Mouse (Mus musculus): ENCODE measurements around the gene Pex5.
"Not testable (repeated sequence)": the region's sequence is repeated elsewhere in the genome, so short reads cannot be mapped to it uniquely, and the experiment has no call there.

Pex5 gene

DNA sequence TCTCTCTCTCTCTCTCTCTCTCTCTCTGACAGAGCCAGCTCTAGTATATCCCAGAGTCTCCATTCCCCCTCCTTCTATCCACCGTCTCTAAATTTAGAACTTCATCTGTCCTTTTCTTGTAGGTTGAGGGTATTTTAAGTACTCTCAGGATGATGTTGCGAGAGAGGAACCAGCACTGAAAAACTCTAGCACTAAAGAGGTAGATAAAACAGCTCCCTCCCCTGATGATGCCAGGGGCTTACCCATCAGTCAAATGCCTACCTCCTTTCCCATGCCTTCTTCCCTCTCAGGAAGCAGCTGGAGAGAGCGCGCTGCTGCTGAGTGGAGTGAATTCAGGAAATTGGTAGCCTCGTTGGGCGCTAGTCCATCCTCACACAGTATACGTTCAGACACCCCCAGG is 12.4 kb upstream of the Pex5 start:
- DNase-seq (ENCODE audit: low spot score) = no peak

DNA sequence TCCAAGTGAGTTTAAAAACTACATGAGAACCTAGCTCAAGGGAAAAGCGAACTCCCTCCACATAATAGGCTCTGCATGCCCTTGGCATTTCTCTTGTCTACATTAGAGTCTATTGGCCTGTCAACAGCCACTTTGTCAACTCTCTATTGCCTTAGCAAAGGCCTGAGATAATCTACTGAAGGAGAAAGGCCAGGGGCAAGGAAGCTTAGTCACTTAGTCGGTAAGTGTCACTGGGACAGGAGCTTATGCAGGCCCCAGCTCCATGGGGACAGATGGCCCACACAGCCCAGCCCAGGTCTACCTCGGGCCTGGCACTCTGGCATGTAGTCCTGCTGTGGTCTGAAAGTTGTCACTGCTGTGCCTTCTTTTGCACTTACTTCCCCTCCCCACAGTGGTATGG is 11.7 kb upstream of the Pex5 start:
- no peak for DNase-seq (ENCODE audit: low spot score)

DNA sequence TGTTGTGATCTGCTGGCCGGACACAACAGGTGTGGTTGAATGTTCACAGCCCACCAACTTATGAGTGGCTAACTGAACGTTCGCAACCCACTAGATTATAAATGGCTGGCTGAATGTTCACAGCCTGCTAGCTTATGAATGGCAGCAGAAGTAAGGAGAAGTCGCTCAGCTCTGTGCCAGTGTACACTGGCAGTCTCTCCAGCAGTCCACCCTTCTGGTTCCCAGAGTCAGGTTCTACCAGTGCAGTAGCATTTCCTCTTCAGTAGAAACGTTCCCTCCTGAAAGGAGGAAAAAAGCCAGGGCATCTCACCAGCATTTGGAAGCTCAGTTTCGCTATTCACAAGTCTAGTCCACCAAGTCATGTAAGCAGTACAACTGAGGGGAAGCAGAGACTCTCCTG is 10.7 kb upstream of the Pex5 start:
- DNase-seq (ENCODE audit: low spot score) = no peak

DNA sequence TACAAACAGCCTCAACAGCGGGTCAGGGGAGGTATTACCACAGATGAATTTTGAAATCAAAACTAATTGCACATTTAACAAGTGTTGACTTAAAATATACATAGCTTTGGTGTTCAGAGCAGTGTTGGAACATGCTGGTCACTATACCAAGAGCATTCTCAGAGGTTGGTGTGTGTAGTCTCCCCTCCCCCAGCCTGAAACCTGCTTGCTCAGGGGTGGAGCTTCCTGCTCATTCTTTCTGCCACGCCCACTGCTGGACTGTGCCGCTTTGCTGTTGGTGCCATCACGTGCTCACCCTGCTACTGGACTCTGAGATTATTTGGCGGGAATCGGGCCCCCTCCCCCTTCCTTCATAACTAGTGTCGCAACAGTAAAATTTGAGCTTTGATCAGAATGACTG is 10.2 kb upstream of the Pex5 start:
- not testable (repeated sequence) for DNase-seq (ENCODE audit: low spot score)

DNA sequence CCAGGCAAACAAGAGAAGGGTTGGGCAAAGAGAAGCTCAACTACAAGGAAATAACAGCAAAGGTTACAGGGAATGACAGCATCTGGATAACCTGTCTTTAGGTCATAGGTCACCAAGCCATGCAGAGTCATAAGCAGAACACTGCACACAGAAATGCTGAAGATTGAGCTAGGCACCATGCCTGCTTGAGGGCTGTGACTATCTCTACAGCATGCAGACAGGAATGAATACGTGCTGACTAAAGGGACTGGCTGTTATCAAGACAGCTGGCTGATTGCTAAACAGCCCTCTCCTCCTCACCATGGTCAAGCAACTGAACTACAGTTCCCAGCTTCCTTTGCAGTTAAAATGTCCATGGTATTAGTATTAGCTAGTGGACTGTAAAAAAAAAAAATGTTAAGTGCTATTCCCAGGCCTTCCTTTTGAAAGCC is 9.2 kb upstream of the Pex5 start:
- no peak for DNase-seq (ENCODE audit: low spot score)

DNA sequence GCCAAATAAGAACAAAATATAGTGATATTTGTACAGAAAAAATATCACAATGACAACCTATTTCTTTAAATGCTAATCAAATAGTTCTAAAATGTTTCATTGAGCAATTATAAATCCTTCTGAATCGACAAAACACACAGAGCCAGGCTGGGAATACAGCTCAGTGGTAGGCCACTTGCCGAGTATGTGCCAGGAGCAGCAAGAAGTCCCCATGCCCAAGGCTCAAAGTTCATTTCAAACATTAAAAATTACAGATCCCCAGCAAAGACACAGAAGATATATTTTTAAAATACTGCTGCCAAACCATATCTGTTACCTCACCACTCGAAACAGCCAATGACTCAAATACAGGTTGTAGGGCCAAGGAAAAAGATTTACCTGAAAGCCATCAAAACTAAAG is 3.8 kb upstream of the Pex5 start:
- DNase-seq (ENCODE audit: low spot score) = no peak

DNA sequence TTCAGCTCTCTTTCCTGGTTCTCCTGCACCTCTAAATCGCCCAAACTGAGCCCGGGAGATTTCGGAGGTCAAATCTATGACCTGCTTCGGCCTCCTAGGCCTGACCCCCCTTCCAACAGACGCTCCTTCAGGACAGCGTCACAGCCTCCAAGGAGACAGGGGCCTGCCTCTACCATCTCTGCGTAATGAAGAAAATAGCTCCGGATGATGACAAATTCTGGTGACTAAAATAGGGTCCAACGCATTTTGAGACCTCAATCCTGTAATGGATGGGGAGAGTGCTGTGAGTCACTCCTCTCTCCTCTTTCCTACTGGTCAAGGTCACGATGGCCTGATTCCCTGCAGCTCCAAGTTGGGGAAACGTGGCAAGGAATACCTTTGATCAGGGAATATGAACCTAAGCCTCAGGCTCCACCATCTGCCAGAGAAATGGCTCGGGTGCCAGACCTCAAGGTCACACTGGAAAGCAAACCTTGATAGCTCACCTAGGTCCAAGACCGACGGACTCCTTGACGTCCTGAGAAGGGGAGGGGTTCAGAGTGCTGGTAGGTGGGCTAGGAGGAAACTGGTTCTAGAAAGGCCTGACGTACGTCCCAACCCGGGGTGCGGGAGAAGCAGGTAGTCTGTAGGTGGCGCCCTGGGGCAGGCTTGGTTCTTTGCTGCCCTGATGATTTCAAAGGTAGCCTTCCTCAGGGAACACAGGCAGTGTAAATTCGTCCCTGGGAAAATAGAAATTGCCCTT is 651 bp upstream of the Pex5 start:
- DNase-seq (ENCODE audit: low spot score) = peak; percentile 81

DNA sequence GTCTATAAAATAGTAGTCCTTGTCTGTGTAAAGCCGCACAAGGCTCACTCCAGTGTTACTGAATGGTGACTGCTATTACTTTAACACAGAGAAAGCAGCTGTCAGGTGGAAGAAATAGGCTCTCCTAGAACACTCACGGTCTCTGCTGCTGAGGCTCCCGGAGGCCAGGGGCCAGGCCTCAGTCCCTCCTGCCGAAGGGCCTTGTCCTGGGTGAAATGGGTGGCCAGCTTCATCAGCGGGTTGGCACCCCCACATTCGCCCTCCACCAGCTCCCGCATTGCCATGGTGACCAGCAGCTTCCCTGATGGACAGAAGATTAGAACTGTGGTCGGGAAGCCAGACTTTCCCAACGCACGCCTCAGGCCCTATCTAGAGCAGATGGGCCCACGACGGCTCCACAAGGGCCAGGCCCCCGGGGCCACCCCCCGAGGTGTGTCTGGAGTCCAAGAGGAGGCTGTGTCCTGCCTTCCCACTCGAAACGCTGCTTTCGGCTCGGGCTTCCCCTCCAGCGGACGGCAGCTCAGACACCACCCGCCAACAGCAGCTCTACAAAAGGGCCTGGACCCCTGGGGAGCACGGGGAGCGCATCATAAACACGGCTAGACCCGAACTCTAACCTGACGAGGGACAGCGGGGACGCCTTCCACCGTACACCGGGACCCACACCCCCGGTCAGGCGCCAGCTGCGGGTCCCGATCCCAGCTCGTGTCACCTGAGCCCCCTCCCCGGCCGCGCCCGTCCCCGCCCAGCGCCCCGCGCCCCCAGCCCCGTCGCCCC is 529 bp downstream of the Pex5 start:
- peak; percentile 58 for DNase-seq (ENCODE audit: low spot score)

DNA sequence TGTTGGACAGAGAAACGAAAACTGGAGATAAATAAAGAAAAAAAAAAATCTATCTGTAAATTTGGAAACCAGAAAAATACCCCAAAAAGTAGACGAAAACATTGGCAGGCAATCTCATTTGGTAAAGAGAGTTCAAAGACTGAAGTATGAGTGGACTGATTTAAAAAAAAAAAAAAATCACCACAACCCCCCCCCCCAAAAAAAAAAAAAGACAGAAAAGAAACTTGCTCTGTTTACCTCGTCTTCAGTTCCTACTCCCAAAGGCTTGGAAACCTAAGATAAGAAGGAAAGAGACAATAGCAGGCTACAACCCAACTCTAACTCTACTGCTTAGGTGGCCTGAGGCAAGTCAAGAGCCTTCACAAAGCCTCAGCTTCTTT is 1.1 kb downstream of the Pex5 start:
- DNase-seq (ENCODE audit: low spot score) = no peak

DNA sequence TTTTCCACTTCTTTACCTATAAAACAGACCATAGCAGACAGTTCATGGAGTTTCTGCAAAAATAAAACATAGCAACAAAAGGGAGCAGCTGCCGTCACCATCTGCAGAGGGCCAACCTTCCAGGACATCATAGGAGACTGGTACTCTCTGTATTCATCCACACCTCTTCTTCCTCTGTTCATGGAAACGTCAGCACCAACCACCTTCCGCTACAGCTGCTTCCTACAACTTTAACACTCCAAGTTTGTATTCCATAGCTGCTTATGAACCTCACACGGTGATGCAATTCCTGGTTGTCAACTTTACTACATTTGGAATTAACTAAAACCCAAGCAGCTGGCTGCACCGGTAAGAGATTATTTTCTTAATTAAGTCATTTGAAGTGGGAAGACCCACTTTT is 6.5 kb downstream of the Pex5 start:
- no peak for DNase-seq (ENCODE audit: low spot score)

DNA sequence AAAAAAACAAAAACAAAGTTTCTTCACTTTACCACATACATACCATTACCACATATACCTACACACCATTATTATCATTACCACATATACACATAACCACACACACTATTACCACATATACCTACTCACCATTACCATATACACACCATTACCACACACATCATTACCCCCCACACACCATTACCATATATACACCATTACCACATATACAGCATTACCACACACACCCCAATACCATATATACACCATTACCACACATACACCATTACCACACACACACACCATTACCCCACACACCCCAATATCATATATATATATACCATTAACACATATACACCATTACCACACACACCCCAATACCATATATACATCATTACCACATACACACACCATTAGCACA is 7.7 kb downstream of the Pex5 start:
- no peak for DNase-seq (ENCODE audit: low spot score)

DNA sequence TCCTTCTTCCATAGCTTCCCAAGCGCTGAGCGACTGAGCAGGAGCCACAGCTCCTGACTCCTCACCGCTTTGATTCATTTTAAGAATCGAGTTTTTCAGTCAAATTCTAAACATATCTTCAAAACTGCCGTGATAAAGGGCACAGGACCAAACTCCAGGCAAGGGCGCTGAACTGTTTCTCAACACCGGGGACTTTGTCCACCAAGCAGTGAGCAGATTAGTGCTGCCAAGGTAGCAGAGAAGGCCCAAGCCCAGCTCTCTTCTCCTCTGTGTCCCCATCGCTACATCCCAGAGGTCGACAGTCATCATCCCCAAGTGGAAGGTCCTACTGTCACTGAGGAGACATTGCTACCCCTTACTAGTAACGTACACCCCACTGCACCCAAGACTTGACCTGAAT is 8.5 kb downstream of the Pex5 start:
- DNase-seq (ENCODE audit: low spot score) = no peak

DNA sequence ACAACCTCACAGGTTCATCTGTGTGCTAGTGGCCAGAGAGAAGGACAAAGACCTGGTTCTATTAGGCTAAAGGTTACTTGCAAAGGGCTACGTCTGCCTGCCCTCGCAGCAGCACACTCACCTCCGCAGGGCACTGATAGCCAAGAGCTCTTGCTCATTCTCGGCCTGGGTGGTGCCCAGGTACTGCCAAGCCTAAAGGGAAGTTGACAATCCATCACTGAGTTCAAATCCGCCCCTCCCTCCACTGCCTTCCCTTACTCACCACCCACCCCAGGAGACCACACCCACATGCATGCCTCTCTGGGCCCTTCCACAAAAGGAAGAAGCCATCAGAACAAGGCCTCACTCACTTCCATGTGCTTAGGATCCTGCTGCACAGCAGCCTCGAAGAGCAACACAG is 15.1 kb downstream of the Pex5 start:
- no peak for DNase-seq (ENCODE audit: low spot score)

DNA sequence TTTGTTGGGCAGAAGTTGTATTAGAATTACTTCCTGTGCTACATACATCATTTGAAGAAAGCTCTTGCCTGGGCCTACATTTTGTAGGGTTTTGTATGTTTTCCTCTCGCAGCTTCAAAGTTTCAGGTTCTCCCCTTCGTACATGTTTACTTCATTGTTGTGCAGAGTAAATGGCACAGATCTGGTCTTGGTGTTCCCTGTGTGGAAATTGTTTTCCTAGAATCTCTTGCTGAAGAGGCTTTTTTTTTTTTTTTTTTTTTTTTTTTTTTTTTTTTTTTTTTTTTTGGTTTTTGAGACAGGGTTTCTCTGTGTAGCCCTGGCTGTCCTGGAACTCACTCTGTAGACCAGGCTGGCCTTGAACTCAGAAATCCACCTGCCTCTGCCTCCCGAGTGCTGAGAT is 19.9 kb downstream of the Pex5 start:
- not testable (repeated sequence) for DNase-seq (ENCODE audit: low spot score)

DNA sequence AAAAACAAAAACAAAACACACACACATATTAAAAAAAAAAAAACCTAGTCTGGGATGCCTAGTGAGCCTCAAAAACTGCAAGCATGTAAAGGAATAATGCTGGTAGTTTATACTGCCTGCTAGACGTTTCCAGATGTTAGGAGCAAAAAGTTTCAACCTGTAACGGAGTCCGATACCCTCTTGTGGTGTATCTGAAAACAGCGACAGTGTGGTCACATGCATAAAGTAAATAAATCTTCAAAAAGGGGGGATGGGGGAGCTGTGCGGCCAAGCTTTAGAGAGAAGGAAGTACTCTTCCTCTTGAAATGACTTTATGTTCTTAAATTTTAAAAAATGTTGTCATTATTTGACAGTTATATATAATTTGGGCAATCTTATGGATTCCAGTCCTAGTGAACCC is 34.7 kb downstream of the Pex5 start:
- peak; percentile 14 for DNase-seq (ENCODE audit: low spot score)

DNA sequence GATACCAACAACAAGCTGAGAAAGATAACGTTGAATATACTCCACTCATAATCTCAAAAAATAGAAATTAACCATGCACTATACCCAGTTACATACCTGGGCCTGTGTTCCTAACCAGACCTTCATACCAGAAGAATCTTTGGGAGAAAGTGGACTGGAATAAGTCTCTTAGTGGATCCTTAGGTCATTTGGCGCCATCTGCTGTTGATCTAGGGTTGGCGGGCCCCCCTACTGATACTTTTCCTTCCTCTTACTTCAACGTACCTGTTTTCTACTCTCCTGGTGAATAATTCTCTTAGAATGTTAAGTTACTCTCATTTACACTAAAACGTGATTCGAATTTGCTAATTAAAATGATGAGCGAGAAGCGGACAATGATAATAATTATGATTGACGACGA is 35.5 kb downstream of the Pex5 start:
- peak; percentile 75 for DNase-seq (ENCODE audit: low spot score)

DNA sequence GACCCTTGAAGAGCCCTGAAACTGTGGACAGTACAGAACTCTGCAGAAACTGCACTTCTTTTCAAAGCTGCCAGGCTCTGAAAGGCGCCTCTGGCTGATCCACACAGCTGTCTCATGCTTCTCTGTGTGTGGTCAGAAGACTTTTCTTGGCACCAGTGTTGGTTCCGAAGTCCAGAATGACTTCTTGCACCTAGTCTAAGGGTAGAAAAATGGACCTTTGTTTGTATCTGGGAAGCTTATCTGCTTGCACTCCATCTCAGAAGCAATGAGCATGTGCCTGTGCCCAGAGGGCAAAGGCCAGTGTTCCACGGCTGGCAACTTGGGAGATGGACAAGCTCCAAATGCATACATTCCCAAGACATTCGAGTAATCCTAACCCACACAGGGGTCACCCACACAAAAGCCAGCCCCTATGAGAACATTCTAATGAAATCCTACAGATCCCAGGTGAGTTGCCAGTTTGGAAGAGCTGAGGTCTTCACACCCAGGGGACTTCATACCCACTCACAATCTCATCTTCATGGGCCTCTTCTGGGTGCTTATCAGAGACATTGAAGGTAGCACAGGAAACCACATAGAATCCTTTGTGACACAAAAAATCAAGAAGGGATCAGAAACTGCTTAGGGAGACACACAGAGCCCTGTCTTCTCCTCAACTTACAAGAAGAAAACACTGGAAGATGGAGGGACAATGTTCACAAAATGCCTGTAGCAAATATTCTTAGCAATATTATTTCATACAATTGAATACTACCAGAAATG is 37.2 kb downstream of the Pex5 start:
- DNase-seq (ENCODE audit: low spot score) = no peak

DNA sequence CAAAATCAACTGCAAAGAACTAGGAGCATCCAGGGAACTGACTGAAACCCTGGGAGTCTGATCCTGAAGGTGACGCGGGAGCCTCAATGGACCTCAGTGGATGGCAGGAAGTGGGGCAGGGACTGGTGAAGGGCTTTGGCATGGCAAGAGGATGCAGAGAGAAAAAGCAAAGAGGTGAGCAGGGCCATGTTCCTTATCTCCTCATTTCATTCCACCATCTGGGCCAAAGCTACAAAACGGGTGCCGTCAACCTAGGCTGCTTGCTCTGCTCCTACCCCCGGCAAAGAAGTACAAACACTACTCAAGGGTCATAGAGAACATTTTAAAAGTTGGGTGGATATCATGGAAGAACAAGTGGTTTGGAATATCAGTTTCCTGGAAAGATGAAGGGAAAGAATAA is 38.6 kb downstream of the Pex5 start:
- no peak for DNase-seq (ENCODE audit: low spot score)

DNA sequence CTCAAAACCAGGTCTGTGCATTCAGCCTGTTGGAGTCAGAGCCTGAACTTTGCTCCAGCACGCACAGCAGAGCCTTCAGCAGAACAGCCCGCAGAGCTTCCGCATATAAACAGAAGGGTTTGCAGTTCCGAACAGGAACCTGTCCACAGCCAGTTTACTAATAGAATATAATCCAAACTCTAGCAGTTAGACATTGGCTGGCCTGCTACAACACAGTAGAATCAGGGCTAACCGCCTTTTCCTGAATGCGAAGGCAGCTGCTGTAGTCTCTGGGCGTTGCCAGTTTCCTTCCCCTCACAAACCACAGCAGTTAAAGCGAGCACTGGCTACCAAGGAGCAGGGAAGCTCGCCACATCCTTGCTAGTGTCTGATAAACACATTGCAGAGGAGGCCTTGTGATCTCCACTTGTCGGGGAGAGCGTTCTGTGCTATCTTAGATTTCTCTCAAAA is 39.4 kb downstream of the Pex5 start:
- DNase-seq (ENCODE audit: low spot score) = no peak

DNA sequence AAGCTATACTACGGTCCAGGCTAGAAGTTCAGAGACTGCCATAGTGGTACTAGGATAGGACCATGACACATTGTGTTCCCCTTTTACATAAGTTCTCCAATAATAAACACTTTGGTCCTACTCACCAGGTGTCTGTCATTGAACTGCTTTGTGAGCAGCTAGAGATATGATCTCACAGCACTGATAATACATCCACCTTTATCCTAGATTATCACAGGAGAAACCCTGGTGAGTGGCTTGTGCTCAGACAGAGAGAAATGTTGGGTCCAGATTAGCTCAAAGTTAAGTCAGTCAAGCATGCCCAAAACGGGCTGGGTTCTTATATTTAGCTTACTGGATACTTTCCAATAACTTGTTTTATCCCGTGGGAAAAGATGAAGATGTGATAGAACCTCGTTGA is 40.2 kb downstream of the Pex5 start:
- no peak for DNase-seq (ENCODE audit: low spot score)

DNA sequence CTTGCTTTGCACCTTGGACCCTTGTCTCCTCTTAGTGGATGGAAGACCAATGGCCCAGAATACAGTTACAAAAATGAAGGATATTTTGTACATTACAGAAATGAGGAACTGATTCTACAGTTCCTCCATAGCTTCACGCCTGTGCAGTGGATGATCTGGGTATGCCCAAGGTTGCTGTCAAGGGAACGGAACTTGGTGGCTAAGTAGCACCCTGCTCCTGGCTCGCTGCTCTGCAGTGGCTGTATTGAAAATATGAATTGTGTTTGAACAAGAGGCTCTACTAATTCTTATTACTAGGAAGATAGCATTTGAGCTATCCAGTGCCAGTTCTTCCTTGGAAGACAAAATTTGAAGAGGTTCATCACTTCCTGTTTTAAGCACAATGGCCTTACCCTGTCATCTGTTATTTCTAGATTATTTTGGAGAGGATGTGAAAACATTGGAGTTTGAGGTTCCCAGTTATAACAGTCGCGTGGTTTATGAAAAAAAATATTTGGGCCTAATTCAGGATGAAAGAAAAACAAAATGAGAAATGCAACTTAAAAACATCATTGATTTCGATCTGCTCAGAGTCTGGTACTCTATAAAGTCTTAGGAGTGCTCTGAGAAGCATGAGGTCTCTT is 41.2 kb downstream of the Pex5 start:
- no peak for DNase-seq (ENCODE audit: low spot score)

DNA sequence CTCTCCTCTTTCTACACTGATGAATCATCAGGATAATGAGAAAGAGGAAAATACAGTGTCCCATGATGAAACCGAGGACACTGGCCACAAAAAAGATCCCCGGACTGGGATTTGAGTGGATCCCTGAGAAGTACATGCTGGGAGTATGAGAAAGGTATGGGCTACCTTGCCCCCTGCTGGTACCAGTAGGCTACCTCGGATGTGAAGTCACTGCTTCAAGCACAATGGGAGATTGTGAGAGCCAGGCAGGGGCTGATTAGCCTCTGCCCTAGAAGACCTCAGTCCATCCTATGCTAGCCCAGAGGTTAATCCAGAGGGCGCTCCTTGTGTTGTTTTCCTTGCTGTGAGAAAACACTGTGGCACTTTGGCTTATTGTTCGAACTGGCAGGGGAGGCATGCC is 50.5 kb downstream of the Pex5 start:
- DNase-seq (ENCODE audit: low spot score) = no peak

DNA sequence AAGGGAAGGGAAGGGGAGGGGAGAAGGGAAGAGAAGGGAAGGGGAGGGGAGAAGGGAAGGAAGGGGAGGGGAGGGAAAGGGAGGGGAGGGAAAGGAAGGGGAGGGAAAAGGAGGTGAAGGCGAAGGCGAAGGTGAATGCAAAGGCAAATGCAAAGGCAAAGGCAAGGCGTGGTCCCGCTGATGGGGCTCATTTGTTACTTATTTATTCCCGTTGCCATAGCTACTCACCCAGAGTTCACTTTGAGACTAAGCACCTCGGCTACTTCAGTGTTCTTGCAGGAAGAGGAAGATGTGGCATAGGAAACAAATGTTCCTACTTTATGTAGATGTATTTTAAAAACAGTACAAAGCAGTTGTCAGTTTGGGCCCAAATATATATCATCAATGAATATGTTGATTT is 54.3 kb downstream of the Pex5 start:
- no peak for DNase-seq (ENCODE audit: low spot score)
